Mouse (Mus musculus) CD4-positive, CD25-positive, alpha-beta regulatory T cell (primary cell): ENCODE measurements around the gene Ros1. TPM values are rescaled to one million over a fixed set of nuclear protein-coding genes. Genes with fewer than 3 reads are reported as not detected.

Source experiments
- polyA plus RNA-seq: library from polyadenylated mRNA; unstranded; fragments of 100-300 nt; shearing (Covaris generic); gene quantifications from one replicate; pipeline ENCODE4 v1.2.1, GENCODE M21; 2017

Gene Ros1
- not detected for polyA plus RNA-seq

DNA sequence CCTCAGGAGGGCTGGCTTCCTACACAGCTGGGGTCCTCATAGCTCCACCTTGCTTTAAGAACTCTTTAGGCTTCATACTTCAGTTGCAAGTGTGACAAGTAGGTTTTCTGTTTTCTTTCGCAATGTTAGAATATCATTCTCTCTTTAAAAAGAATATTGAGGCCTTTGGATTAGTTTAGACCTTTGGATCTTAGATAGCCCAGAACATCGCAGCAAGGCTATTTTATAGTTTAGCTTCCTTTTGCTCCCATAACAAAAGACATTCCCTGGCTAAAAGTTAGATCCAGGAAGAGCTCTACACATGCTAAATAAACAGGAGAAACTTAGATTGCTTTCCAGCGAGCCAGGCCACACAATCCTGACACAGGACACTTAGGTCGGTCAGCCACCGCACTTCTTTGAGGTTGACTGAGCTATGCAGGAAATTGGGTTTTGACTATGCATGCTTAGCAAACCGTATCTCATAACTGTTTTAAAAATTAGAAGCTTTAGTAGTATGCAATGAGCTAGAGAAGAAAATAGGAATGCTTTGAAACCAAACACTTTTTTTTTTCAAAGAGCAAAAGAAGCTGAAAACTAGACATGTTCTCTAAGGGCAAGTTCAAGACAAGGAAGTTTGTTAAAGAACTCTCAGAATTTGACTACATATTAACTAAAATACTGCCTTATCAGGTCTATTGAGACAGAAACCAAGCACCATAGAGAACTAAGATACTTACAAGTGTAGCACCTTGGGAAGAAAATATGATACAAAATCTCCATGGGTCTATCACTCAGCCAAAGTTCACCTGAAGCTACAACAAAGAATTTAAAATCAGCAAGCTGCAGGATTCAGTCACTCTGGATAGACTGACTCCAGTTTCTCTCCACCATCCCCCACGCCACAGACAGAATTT lies at the start of gene Ros1:
Gene Ros1, minus strand, starts transcription at position 288 of the 896 bp plus-strand sequence.

GRCm38 (mm10) chr10:52233301-52233968 lies 38.4 kb upstream of the Ros1 start, which contains the start of gene Dcbld1:
Dcbld1 (plus strand) TSS chr10:52233619.

DNA sequence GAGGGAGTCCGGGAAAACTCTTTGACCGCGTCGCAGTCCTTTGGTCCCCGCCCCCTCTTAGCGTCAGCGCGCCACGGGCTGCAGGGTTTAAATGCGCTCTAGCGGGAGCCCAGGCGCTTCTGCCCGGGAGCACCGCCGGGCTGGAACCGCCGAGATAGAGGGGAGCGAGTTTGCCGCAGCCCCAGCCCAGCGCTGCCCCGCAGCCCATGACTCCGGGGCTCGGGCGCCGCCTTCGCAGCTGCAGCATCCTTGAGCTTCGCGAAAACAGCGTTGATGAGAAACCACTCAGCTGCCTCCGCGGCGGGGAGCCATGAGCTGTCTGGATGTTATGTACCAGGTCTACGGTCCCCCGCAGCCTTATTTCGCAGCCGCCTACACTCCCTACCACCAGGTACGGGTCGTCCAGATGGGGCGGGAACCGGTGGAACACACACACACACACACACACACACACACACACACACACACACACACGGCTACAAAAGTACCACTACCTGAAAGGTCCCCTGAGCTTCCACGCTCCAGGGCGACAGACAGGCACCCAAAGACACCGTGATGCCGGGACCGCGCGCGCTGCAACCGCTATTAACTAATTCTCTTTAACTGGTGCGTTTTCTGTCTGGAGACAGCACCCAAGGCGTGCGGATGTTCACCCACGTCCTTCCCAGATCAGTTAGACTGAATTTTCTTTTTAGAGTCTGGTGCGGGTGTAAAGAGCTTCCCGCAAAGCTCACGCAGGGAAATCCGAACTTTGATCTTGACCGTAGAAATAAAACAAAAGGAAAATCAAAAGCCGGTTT lies 172.4 kb downstream of the Ros1 start, which contains the start of gene Vgll2:
Gene Vgll2, plus strand, starts transcription at position 90 of the 800 bp plus-strand sequence.

Other genes starting within 250 kb of the Ros1 start
- not detected for gene Vgll2, start 172.7 kb downstream of the Ros1 start, polyA plus RNA-seq
- gene Dcbld1, start 38.4 kb upstream of the Ros1 start, polyA plus RNA-seq, result 0.11 TPM
- not detected for gene Gm26741, start 163.5 kb upstream of the Ros1 start, polyA plus RNA-seq
- gene Gopc, start 186.9 kb upstream of the Ros1 start, polyA plus RNA-seq, result 30.3 TPM
- not detected for gene Nepn, start 193.7 kb upstream of the Ros1 start, polyA plus RNA-seq
- 15.0 TPM for gene Nus1, start 222.3 kb upstream of the Ros1 start, polyA plus RNA-seq